Mouse (Mus musculus) lung, postnatal 0 days (tissue): Measurements from ENCODE around the gene Ttll3.

Source experiments
- CTCF ChIP-seq: IDR thresholded peaks from 2 replicates; pipeline ENCODE4 v1.5.1; 2016; ENCODE audit warnings: antibody characterized with exemption, mild to moderate bottlenecking
- EP300 ChIP-seq: IDR thresholded peaks from 2 replicates; pipeline ENCODE4 v1.6.1; 2016; ENCODE audit warnings: antibody characterized with exemption, mild to moderate bottlenecking, control low read depth

- no peak for TF ChIP-seq CTCF
- no peak for TF ChIP-seq EP300
These were observed 37.6 kb downstream of the Ttll3 start for GRCm38 (mm10) chr6:113426696-113427095.
